Mouse (Mus musculus) embryonic facial prominence, embryonic 13.5 days (tissue): ENCODE measurements at regions not wholly inside any gene's neighbourhood (a gene's known extent, or its start where the extent isn't known, plus 50 kb on each side); places are given as distances from the start of the nearest gene placed in this dataset.
"Not testable (repeated sequence)": the region's sequence is repeated elsewhere in the genome, so short reads cannot be mapped to it uniquely, and the experiment has no call there.

Experiments used
- ATAC-seq: fragments of 200-750 bp; cut with Nextera tagmentation; 2 replicates; pipeline ENCODE4 v1.8.0; 2017; ENCODE audit warnings: low read depth; ENCODE audit not compliant: insufficient number of reproducible peaks, insufficient read depth, low FRiP score, low TSS enrichment
- H3K27ac ChIP-seq: fragments of 300-500 bp; sonication (generic); 2 replicates; pipeline ENCODE4 v1.5.1; 2015; ENCODE audit warnings: moderate library complexity, mild to moderate bottlenecking, inconsistent platforms
- H3K27me3 ChIP-seq: fragments of 300-500 bp; sonication (generic); 2 replicates; pipeline ENCODE4 v1.6.1; 2015; ENCODE audit warnings: mild to moderate bottlenecking, inconsistent platforms
- H3K36me3 ChIP-seq: fragments of 300-500 bp; sonication (generic); 2 replicates; pipeline ENCODE4 v1.6.1; 2015; ENCODE audit warnings: mild to moderate bottlenecking, inconsistent platforms
- H3K4me1 ChIP-seq: fragments of 300-500 bp; sonication (generic); 2 replicates; pipeline ENCODE4 v1.6.1; 2015; ENCODE audit warnings: inconsistent platforms
- H3K4me2 ChIP-seq: fragments of 300-500 bp; sonication (generic); 2 replicates; pipeline ENCODE4 v1.6.1; 2015; ENCODE audit warnings: moderate library complexity, mild to moderate bottlenecking, inconsistent platforms
- H3K4me3 ChIP-seq: fragments of 300-500 bp; sonication (generic); 2 replicates; pipeline ENCODE4 v1.5.1; 2015; ENCODE audit warnings: mild to moderate bottlenecking, inconsistent platforms
- H3K9ac ChIP-seq: fragments of 300-500 bp; sonication (generic); 2 replicates; pipeline ENCODE4 v1.6.1; 2015; ENCODE audit warnings: mild to moderate bottlenecking, inconsistent platforms
- H3K9me3 ChIP-seq: fragments of 300-500 bp; sonication (generic); 2 replicates; pipeline ENCODE4 v1.6.1; 2016; ENCODE audit warnings: inconsistent platforms
- WGBS: fragments of 180-500 bp; shearing (Covaris S2); methylation state at CpG from one replicate; pipeline ENCODE4 v1.1.7; 2015; ENCODE audit warnings: mixed read lengths; 5-methylcytosine and 5-hydroxymethylcytosine counted together

DNA sequence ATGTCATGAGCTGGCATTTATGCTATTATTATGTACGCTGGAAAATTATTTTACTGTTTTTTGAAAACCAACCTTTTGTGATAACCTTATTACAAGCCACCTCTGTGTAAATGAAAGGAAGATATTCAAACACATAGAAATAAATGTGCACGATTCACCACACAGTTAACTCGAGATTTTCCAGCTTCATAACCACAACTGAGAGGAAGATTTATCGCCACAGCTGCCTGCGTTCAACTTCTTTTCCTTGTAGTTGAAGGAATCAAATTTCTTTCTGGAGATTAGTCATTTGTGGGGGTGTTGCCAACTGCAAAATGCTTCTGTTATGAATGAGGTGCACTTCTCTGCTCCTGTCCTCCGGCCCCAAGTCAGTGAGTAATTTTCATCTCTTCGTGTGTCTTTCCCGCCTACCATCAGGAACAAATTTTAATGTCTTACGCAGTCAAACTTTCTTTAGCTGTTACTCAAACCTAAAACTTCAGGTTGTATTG, 62.2 kb upstream of the Olfr1324 start:
- H3K4me3 ChIP-seq, ATAC-seq, H3K4me2 ChIP-seq, H3K27me3 ChIP-seq, H3K4me1 ChIP-seq, H3K9me3 ChIP-seq, H3K27ac ChIP-seq, H3K36me3 ChIP-seq, H3K9ac ChIP-seq: not testable (repeated sequence)
- 67% methylated on average over 9 of the region's 9 CpGs for WGBS
